Mouse (Mus musculus): Measurements from ENCODE around the gene Crxos.
A peak's percentile ranks its signal among the peaks of the same experiment; 100 is the strongest.

Crxos gene

GRCm38 (mm10) chr7:15922220-15922773 is 39.9 kb downstream of the Crxos start, which contains the start of gene Selenow:
Gene Selenow (minus strand): TSS chr7:15922402.
- DNase-seq: peak; percentile 93

GRCm38 (mm10) chr7:15929910-15930309 is 47.5 kb downstream of the Crxos start:
- DNase-seq: no peak

GRCm38 (mm10) chr7:15930543-15930942 is 48.1 kb downstream of the Crxos start:
- no peak for DNase-seq

- no peak for DNase-seq
Observed at GRCm38 (mm10) chr7:15931635-15932034, 49.2 kb downstream of the Crxos start.

DNA sequence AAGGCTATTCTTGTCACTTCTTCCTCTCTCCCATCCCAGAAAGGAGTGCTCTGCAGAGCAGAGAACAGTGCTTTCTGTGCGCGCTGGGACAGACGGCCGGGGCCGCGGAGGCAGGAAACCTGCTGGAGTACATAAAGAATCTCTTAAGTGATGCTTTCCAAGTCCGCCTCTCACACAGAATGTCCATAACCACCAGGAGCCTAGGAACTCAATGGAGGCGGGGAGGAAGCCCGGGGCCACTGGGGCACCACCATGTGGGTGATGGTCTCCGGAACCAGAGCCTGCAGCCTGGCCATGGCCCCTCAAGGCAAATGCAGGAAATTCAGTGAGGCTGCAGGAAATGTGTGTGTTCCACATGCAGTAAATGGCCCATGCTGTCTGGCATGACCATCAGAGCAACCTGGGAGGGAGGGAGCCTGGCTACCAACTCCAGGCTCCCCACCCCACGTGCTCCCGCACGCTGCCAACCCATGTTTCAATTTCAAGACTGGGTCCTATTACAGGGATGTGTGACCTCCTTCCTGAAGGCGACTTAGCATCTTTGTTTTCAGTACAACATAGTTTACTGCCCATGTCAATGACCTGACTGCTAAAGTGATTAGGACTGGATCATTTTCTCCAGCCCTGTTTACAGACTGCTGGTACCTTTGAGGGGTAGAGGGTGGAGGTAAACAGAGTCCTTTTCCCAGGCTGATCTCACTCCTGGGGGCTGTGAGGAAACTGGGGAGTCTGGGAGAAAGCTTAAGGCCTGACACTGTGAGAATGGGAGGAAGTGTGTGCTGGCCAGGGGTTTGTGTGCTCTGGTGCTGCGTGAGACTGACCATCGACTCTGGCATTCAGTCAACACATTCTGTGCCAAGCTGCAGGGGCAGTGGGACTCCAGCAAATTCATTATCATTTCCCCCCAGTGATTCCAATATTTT is 51.3 kb downstream of the Crxos start:
- no peak for DNase-seq

DNA sequence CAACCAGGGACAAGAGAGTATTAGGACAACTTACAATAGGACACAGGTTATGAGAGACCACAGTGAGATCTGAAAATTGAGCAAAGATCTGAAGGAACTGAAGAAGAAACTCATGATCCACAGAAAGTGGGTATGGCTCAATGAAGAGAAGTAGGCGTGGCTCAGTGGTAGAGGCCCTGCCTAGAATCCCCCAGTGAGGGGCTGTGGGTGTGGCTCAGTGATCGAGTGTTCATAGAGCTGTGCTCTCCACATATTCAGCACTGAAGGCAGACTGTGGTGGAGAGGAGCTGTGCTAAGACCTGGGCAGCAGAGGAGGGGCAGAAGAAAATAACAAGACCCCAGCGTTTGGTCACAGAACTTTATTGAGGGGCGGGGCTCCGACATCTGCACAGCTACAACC is 55.1 kb downstream of the Crxos start:
- no peak for DNase-seq

GRCm38 (mm10) chr7:15938621-15939020 is 56.2 kb downstream of the Crxos start:
- DNase-seq: no peak

DNA sequence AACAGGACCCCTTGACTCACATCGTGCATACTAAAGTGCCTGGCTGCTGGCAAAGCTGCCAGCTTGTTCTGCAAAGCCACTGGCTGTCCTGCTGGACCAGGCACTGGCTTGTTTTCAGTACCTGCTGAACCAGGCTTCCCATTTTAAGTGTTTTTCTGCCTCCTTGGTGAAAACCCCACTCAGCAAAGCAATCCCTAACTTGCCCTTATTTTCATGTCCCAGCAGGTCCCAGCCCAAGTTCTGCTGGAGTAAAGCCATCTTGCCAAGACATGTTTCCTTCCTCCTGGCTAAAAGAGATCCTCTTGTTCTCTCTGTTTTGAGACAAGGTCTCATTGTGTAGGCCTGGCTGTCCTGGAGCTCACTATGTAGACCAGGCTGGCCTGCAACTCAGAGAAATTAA is 61.9 kb downstream of the Crxos start:
- no peak for DNase-seq

DNA sequence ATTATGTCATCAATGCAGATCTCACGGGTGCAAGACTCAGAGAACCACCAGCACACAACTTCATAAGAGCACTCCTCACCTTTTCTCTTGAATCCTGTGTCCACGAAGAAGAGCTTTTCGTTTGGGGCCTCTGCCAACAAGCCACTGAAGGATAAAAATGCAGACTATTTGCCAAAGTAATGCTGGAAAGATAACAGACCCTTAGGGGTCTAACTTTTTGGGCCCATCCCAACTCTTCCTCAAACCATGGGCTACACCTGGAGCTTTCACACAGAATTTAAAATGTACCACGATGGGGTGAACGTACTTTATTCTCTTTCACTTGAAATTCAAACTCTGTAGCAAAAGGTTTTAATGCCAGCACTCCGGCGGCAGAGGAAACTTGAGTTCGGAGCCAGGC is 62.8 kb downstream of the Crxos start:
- DNase-seq: peak; percentile 62

DNA sequence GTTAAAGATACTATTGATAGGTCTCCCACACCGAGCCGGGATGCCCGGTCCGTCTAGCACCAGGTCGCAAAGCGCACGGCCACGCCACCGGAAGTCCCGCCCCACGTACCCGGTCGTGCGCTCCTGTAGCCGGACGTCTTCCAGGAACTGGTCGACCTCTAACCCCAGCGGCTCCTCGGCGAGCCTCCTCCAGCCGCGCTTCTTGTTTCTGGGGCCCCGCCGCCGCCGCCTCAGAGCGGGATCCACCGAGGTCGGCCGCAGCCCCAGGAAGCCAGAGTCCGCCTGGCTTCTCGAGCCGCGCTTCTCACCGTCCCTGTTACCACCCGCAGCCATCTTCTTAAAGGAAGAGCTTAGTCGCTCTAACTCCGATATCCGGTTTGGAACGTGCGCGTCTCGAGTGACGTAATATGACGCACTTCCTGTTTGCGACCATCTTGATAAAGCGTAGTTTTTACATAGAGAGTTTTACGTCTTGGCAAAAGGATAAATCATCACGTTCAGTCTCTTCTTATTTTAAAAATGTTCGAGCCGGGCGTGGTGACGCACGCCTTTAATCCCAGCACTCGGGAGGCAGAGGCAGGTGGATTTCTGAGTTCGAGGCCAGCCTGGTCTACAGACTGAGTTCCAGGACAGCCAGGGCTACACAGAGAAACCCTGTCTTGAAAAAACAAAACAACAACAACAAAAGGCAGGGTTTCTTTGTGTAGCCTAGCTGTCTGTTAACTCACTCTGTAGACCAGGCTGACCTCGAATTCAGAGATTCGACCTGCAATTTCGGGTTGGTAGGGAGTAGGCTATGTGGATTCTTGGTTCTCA is 63.5 kb downstream of the Crxos start, which contains the start of gene Nop53:
Gene Nop53, minus strand, starts transcription at position 354 of the 816 bp plus-strand sequence.
- DNase-seq: peak; percentile 96

- DNase-seq: no peak
Observed at GRCm38 (mm10) chr7:15947653-15948260, 65.3 kb downstream of the Crxos start.

- peak; percentile 85 for DNase-seq
Observed at GRCm38 (mm10) chr7:15948381-15948941, 66.0 kb downstream of the Crxos start.

DNA sequence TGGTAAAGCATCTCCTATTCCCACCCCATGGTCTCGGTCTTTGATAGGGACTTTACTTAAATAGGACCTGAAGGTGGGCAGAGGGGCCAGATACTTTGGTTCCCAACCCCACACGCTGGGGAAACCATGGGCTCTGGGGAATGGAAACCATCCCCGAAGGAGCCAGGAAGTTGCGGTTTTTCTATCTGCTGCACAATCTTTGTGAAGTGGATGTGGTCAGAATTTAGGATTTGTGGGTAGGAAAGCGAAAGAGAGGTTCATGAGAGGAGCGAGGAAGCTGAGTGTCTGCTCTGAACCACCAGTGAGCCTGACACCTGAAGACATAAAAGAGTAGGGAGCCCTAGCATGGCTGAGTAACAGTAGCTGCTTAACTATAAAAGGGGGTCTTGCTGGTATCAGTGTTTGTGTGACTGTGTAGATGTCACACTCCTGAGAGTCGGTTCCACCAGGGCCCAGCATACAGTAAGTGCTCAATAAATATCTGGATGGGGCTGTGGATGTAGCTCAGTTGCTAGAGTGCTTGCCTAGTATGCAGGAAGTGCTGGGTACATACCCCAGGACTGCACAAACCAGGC is 66.9 kb downstream of the Crxos start:
- no peak for DNase-seq

DNA sequence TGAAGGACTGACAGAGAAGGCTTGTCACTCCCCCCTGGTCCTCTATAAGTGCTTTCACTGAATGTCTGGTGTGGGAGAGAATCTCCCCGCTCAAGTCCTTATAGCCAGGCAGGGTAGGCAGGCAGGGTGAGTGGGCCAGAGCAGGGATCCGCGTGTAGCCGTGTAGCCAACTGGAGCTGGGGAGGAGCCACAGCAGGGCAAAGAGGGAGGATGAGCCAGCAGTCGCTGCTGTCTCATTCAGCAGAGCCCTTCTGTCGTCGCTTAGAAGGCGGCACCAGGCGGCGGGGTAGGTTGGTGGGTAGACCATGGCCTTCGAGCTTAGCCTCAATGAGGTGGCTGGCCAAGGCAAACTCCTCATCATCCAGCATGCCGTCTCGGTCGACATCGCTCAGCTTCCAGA is 67.6 kb downstream of the Crxos start:
- no peak for DNase-seq

- no peak for DNase-seq
Observed at GRCm38 (mm10) chr7:15952416-15952815, 70.0 kb downstream of the Crxos start.

All from cerebellum, adult 9-11 months (tissue).